18 mouse cellular contexts compared by ENCODE assay signal in genomic region chr9:32617430-32617768, GRCm38 (mm10). TPM values are rescaled to one million over a fixed set of nuclear protein-coding genes. Genes with fewer than 3 reads are reported as not detected.
DNase-seq lines count a peak whose midpoint lies in the region; ATAC-seq and TF ChIP-seq lines count a peak whose summit lies in the region.
"Had no signal": no experiment of that assay in that cellular context is flagged by ENCODE, and none has a peak within 500 bp of the region (broad histone marks: within the 10 kb centered on the region; RNA-seq: fewer than 3 reads in every experiment).

No protein-coding gene starts in this region.

- ATAC-seq in inflammation-experienced regulatory T-cells, adult 6 months: no peak
- ATAC-seq: intestine, embryonic 15.5 days had no signal

- 56% methylated on average over 5 of the region's 5 CpGs for WGBS in lung, adult 2 months

- peak; percentile 28 for DNase-seq in lung, postnatal 10 days
- no peak for DNase-seq in lung, adult 2 months
- DNase-seq in A20 (ENCODE audit: low read depth, low spot score): peak; percentile 86
- peak; percentile 54 for DNase-seq in T-cell, adult 2 months (ENCODE audit: low spot score)
- DNase-seq in spleen, adult 12 weeks (ENCODE audit: low spot score): peak; percentile 55
- no peak for DNase-seq in right cerebral cortex, postnatal 36 days (ENCODE audit: low spot score in 2 of 2)
- DNase-seq in adrenal gland, adult 8-10 months: no peak
- DNase-seq: adrenal gland, postnatal 25 days; cerebellum, adult 11-12 months; gastrocnemius, postnatal 10 days; liver, embryonic 13.5 days; lung, postnatal 14 days had no signal

- H3K4me1 ChIP-seq in lung, adult 2 months (ENCODE audit: control insufficient read depth, insufficient read depth, low read length): peaks cover 5% of the 10 kb centered on the region
- H3K4me1 ChIP-seq: intestine, embryonic 15.5 days; liver, embryonic 13.5 days had no signal

- TF ChIP-seq POLR2A in lung, adult 2 months (IDR thresholded peaks at IDR 0.05; ENCODE audit: borderline replicate concordance, extremely low read depth, low read depth, low read length): no peak

- no peak overlapping the region for H3K4me3 ChIP-seq in lung, adult 2 months (replicated peaks; ENCODE audit: extremely low read depth, low read depth, low read length)
- H3K4me3 ChIP-seq: embryonic facial prominence, embryonic 10.5 days; heart, embryonic 13.5 days; intestine, embryonic 15.5 days; limb, embryonic 10.5 days; liver, embryonic 13.5 days had no signal

- no peak for TF ChIP-seq CTCF in lung, adult 2 months (IDR thresholded peaks at IDR 0.05; ENCODE audit: insufficient read depth, low read length)

RNA-seq across cellular contexts. Expression of gene Ets1, which starts 18.6 kb away (rescaled TPM):
- 57.3 and 67.2 TPM in 2 replicates for polyA plus RNA-seq in lung, adult 2 months (2012; rRNA removed)
- 100 to 1,000 TPM; 831 to 847 (median 840) TPM for polyA plus RNA-seq in inflammation-experienced regulatory T-cells, adult 6 months (2017; shearing (Covaris generic))
- total RNA-seq in adrenal gland, adult 8-10 months (2022): 10 to 100 TPM; 21.2 to 39.9 (median 34.8) TPM
- polyA plus RNA-seq: G1E had no signal

Comparison
In these comparisons a context has a peak if more than half of its experiments do, and no peak if none do; other contexts are left out.
1. DNase-seq: peak in lung, postnatal 10 days (single experiment), A20 (single experiment), T-cell, adult 2 months (single experiment) and spleen, adult 12 weeks (single experiment); none in lung, adult 2 months (single experiment), right cerebral cortex, postnatal 36 days (0 of 2) and adrenal gland, adult 8-10 months (single experiment).
2. RNA of gene Ets1, which starts 18.6 kb away (polyA plus RNA-seq): 831 to 847 TPM in inflammation-experienced regulatory T-cells, adult 6 months; 57.3 to 67.2 TPM in lung, adult 2 months; every median in the first group is over 10 times any median in the second.